Mouse (Mus musculus): ENCODE measurements around the gene Fdps. TPM values are rescaled to one million over a fixed set of nuclear protein-coding genes. Genes with fewer than 3 reads are reported as not detected.

Fdps gene
- 47.8 and 81.3 TPM in 2 replicates for polyA plus RNA-seq (2012; rRNA removed)

DNA sequence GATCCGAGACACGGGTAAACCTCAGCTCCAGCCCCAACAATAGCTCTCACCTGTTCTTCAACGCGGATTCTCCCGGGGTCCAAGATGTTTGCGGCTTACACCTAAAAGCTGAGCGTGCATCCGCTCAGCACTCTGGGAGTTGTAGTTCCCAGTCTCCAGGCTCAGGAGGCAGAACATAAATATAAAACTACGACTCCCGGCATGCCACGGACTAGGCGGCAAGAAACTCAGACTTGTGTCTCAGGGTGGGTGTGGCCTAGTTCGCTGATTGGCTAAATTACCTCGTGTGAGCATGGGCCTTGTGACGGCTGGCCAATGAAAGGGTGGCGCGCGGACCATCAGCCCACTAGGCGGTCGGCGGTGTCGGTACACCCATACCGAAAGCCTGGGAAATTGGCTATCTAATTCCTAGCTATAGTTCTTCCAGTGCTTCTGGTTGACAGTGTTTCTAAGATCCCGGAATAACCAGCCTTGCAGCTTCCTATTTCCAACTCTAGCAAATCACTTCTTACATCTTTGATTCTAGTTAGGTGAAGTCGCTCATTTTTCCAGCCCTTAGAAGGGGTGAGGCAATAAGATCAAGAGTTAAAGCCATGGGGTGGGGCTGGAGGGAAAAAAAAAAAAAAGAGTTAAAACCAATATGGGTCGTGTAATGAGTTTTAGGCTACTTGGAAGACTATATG lies at the start of gene Fdps:
Fdps (minus strand) TSS at position 148 of the 683 bp plus-strand sequence.
- peaks cover 22% of the 10 kb centered on the region for H3K36me3 ChIP-seq (ENCODE audit: control insufficient read depth, insufficient read depth, low read length)
- peak within 1 kb of the TSS; percentile 69 for H3K4me3 ChIP-seq (ENCODE audit: low read depth, low read length)
- under 1% methylated on average over 26 of the region's 26 CpGs for WGBS
- TF ChIP-seq POLR2A (IDR thresholded peaks at IDR 0.05; ENCODE audit: low read depth, low read length) (peak; percentile 17), CTCF (IDR thresholded peaks at IDR 0.05; ENCODE audit: extremely low read depth, insufficient read length, insufficient replicate concordance, low read depth, low read length) (no peak)
- H3K27ac ChIP-seq (ENCODE audit: insufficient read depth, low read depth, low read length) = peak within 1 kb of the TSS; percentile 51
- H3K4me1 ChIP-seq (ENCODE audit: control insufficient read depth, insufficient read depth, insufficient read length, low read length) = peaks cover 3% of the 10 kb centered on the region; the same call in 1 of the 2 replicates
- no peaks in the 10 kb centered on the region for H3K27me3 ChIP-seq (ENCODE audit: control insufficient read depth, insufficient read depth, low read length)

DNA sequence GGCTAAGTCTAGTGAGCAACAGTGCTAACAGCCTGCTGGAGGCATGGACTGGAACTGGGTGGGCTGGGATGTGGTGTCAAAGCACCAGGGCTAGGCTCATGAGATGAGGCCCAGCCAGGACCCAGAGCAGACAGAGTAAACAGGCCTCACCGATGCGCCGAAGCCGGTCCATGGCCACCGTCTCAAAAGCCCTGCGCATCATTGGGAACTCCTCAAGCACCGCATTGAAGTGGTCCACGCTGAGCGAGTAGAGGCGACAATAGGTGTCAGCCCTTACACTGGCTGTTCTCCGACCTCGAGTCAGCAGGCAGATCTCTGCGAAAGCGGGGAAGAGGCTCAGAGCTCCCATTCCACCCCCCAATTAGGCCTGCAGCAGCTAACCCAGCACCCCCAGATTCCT lies 46.8 kb upstream of the Fdps start:
- Histone ChIP-seq H3K4me3 (ENCODE audit: low read depth, low read length) (no peak overlapping the region), H3K4me1 (ENCODE audit: control insufficient read depth, insufficient read depth, insufficient read length, low read length) (peaks cover 10% of the 10 kb centered on the region), H3K27me3 (ENCODE audit: control insufficient read depth, insufficient read depth, low read length) (peaks cover 6% of the 10 kb centered on the region; the same call in 1 of the 2 replicates), H3K36me3 (ENCODE audit: control insufficient read depth, insufficient read depth, low read length) (peaks cover 21% of the 10 kb centered on the region), H3K27ac (ENCODE audit: insufficient read depth, low read depth, low read length) (no peak overlapping the region)
- WGBS = 72% methylated on average over 14 of the region's 14 CpGs
- TF ChIP-seq POLR2A (IDR thresholded peaks at IDR 0.05; ENCODE audit: low read depth, low read length) (no peak), CTCF (IDR thresholded peaks at IDR 0.05; ENCODE audit: extremely low read depth, insufficient read length, insufficient replicate concordance, low read depth, low read length) (no peak)

DNA sequence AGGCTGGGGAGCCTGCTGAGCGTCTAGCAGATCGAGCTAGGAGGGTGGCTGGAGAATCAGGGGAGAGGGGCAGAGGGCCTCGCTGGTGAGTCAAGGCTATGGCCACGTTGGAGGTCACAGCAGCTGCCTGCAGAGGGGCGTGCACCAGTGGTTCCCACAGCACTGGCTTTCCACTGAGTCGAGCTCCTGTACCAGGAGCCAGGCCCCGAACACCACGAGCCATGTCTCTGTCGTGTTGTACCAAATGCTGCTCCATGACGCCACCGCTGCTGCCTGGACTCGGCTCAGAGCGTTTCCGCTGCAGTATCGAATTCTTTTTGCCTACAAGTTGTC lies 46.2 kb upstream of the Fdps start:
- WGBS = 11% methylated on average over 15 of the region's 15 CpGs
- Histone ChIP-seq H3K36me3 (ENCODE audit: control insufficient read depth, insufficient read depth, low read length) (peaks cover 27% of the 10 kb centered on the region), H3K27me3 (ENCODE audit: control insufficient read depth, insufficient read depth, low read length) (peaks cover 6% of the 10 kb centered on the region; the same call in 1 of the 2 replicates), H3K4me3 (ENCODE audit: low read depth, low read length) (peak overlapping the region; percentile 54), H3K4me1 (ENCODE audit: control insufficient read depth, insufficient read depth, insufficient read length, low read length) (peaks cover 10% of the 10 kb centered on the region), H3K27ac (ENCODE audit: insufficient read depth, low read depth, low read length) (no peak overlapping the region)
- TF ChIP-seq POLR2A (IDR thresholded peaks at IDR 0.05; ENCODE audit: low read depth, low read length) (no peak), CTCF (IDR thresholded peaks at IDR 0.05; ENCODE audit: extremely low read depth, insufficient read length, insufficient replicate concordance, low read depth, low read length) (no peak)

DNA sequence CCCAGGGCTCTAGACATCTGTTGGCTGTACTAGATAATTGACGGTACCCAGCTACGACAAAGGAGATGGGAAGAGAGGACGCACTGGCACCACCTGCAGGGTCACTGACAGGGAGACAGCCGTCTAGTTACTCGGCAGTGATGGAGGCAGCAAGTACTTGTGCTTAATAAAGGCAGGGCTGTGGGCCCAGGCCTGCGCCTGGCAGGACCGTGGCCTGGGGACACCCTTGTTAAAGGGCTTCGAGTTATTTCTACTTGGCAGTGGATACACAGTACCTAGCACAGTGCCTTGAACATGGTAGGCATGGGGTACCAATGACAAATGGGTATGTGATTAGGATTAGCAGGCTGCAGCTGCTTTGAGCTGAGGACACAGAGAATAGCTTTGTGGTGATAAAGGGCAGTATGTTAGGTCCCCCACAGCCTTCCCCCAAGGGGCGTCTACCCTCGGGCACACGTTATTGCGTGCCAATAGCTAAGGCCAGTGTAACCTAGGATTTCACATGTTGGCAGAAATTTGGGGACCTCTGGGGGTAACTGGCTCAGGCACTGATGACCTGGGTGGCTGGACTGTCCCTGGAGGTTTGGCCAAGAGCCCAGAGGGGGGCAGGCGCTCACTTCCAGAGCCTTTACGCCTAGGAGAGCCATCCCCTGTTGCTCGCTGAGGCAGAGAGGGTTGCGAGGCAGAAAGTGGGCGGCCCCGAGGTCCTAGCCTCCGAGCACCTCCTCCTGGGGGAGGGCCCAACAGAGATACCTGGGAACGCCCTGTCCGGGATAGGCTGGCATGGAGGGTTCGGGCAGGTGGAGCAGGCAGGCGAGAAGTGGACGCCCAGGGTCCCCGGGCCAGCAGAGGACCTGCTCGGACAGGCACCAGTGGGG lies 45.6 kb upstream of the Fdps start:
- H3K4me3 ChIP-seq (ENCODE audit: low read depth, low read length) = peak overlapping the region; percentile 54
- peaks cover 33% of the 10 kb centered on the region for H3K36me3 ChIP-seq (ENCODE audit: control insufficient read depth, insufficient read depth, low read length)
- WGBS = 23% methylated on average over 26 of the region's 26 CpGs
- peaks cover 6% of the 10 kb centered on the region; the same call in 1 of the 2 replicates for H3K27me3 ChIP-seq (ENCODE audit: control insufficient read depth, insufficient read depth, low read length)
- TF ChIP-seq POLR2A (IDR thresholded peaks at IDR 0.05; ENCODE audit: low read depth, low read length) = no peak
- TF ChIP-seq CTCF (IDR thresholded peaks at IDR 0.05; ENCODE audit: extremely low read depth, insufficient read length, insufficient replicate concordance, low read depth, low read length) = no peak
- no peak overlapping the region for H3K27ac ChIP-seq (ENCODE audit: insufficient read depth, low read depth, low read length)
- peaks cover 10% of the 10 kb centered on the region for H3K4me1 ChIP-seq (ENCODE audit: control insufficient read depth, insufficient read depth, insufficient read length, low read length)

DNA sequence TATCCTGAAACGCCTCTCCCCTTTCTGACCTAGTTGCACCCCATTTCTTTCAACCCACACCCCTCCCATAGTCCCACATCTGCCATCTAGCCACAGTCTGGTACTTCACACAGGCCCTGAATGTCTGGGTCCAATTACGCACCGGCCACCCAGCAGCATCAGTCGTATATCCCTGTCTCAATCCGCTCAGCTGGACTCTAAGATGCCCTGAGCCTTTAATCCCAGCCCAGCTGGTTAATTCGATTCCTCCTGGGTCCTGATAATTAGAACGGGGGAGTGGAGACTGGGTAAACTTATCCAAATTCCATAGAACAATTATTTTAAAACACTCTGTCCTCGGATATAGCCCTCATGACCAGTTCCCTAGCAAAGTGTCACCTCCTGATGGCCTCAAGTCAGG lies 43.8 kb upstream of the Fdps start:
- H3K36me3 ChIP-seq (ENCODE audit: control insufficient read depth, insufficient read depth, low read length) = peaks cover 50% of the 10 kb centered on the region
- H3K4me3 ChIP-seq (ENCODE audit: low read depth, low read length) = no peak overlapping the region
- 85% methylated on average over 8 of the region's 8 CpGs for WGBS
- peaks cover 10% of the 10 kb centered on the region for H3K4me1 ChIP-seq (ENCODE audit: control insufficient read depth, insufficient read depth, insufficient read length, low read length)
- no peak overlapping the region for H3K27ac ChIP-seq (ENCODE audit: insufficient read depth, low read depth, low read length)
- peaks cover 3% of the 10 kb centered on the region; the same call in 1 of the 2 replicates for H3K27me3 ChIP-seq (ENCODE audit: control insufficient read depth, insufficient read depth, low read length)
- TF ChIP-seq POLR2A (IDR thresholded peaks at IDR 0.05; ENCODE audit: low read depth, low read length) (no peak), CTCF (IDR thresholded peaks at IDR 0.05; ENCODE audit: extremely low read depth, insufficient read length, insufficient replicate concordance, low read depth, low read length) (no peak)

DNA sequence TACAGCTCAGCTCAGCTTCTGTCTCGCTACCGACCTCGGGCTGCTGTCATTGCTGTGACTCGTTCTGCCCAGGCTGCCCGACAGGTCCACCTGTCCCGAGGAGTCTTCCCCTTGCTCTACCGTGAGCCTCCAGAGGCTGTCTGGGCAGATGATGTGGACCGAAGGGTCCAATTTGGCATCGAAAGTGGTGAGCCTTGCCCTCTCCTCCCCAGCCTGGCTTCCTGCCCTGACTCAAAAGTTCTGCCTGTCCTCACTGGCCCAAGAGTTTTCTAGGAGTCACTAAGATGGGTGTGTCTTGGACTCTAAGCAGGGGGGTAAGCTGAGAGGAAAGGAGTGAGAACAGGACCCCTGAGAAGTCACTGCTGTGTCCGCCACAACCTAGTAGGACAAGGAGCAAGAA lies 43.1 kb upstream of the Fdps start:
- H3K36me3 ChIP-seq (ENCODE audit: control insufficient read depth, insufficient read depth, low read length) = peaks cover 52% of the 10 kb centered on the region
- H3K4me1 ChIP-seq (ENCODE audit: control insufficient read depth, insufficient read depth, insufficient read length, low read length) = peaks cover 10% of the 10 kb centered on the region
- 82% methylated on average over 10 of the region's 10 CpGs for WGBS
- no peak overlapping the region for H3K4me3 ChIP-seq (ENCODE audit: low read depth, low read length)
- TF ChIP-seq POLR2A (IDR thresholded peaks at IDR 0.05; ENCODE audit: low read depth, low read length) (no peak), CTCF (IDR thresholded peaks at IDR 0.05; ENCODE audit: extremely low read depth, insufficient read length, insufficient replicate concordance, low read depth, low read length) (no peak)
- peaks cover 2% of the 10 kb centered on the region; the same call in 1 of the 2 replicates for H3K27me3 ChIP-seq (ENCODE audit: control insufficient read depth, insufficient read depth, low read length)
- no peak overlapping the region for H3K27ac ChIP-seq (ENCODE audit: insufficient read depth, low read depth, low read length)

DNA sequence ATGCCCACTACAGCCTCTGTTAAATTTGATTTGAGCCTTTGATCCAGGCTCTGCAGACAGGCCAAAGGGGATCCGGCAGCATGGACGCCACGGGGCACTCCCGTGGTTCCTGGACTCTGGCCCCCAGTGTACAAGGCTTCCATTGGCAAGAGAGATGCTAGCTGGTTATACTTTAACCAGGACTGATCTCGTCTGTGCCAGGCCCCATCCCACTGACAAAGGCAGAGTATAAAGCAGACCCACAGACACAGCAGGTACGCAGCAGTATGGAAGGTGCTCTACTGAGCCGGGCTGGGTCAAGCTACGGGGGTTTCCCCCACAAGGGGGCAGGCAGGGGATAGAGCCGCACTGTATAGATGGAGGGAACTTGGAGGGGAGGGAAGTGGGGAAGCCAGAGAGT lies 34.6 kb upstream of the Fdps start:
- Histone ChIP-seq H3K27ac (ENCODE audit: insufficient read depth, low read depth, low read length) (peak overlapping the region; percentile 91), H3K4me1 (ENCODE audit: control insufficient read depth, insufficient read depth, insufficient read length, low read length) (peaks cover 32% of the 10 kb centered on the region), H3K36me3 (ENCODE audit: control insufficient read depth, insufficient read depth, low read length) (peaks cover 9% of the 10 kb centered on the region), H3K4me3 (ENCODE audit: low read depth, low read length) (peak overlapping the region; percentile 75), H3K27me3 (ENCODE audit: control insufficient read depth, insufficient read depth, low read length) (no peaks in the 10 kb centered on the region)
- 19% methylated on average over 9 of the region's 9 CpGs for WGBS
- 0 out of 2 replicates have a peak, but pooled peaks have one; percentile 19 for TF ChIP-seq CTCF (IDR thresholded peaks at IDR 0.05; ENCODE audit: extremely low read depth, insufficient read length, insufficient replicate concordance, low read depth, low read length)
- TF ChIP-seq POLR2A (IDR thresholded peaks at IDR 0.05; ENCODE audit: low read depth, low read length) = peak; percentile 99

Measured in small intestine, adult 2 months (tissue).